8 mouse cellular contexts compared by ENCODE assay signal in the genomic region with DNA sequence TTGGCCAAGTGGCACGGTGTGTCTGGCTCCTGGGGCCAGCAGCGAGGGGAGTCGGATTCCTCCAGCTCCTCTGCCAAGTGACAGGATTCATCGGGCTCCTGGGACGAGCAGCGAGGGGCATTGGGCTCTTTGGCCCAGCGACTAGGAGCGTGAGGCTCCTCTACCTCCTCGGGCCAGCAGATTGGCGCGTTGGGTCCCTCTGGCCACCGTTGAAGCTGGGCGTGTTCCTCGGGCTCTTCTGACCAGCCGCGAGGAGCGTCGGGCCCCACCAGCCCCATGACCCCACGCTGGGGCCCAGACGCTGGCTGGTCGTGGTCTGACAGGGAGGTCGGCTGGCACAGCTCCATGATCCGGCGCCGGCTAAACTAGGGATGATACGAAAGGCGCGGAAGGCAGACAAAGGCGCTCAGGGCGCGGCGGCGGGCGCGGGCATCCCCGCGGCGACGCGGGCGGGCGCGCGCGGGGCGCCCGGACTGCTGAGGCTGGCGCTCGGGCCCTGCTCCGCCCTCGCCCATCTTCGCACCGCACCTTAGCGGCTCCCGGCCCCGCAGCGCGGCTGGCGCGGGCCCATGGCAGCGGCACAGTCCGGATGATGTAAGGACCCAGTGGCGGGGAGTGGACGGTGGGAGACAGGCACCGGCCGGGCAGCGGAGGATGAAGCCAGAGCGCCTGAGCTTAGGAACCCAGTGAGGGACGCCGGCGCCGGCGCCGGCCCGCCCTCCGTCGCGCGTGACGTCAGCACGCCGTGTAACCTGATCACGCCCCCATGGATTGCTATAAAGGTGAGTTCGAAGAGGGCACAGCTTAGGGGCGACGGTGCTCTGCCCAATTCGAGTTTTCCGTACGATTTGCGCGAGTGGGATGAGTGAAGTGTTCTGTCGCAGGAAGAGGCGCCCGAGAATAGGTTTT. TPM values are rescaled to one million over a fixed set of nuclear protein-coding genes. Genes with fewer than 3 reads are reported as not detected.
DNase-seq lines count a peak whose midpoint lies in the region; ATAC-seq and TF ChIP-seq lines count a peak whose summit lies in the region.

A gene (minus strand): TSS at position 725 of the 909 bp plus-strand sequence.

- TF ChIP-seq EP300 in heart, adult 2 months (IDR thresholded peaks at IDR 0.05; ENCODE audit: insufficient read depth, low read depth, low read length), result 0 out of 2 replicates have a peak, but pooled peaks have one; percentile 38

- no peaks in the 10 kb centered on the region; the same call in 1 of the 2 replicates for H3K4me1 ChIP-seq in bone marrow, adult 2 months (ENCODE audit: control insufficient read depth, insufficient read depth, low read length)
- H3K4me1 ChIP-seq in embryonic facial prominence, embryonic 14.5 days (ENCODE audit: control insufficient read depth, insufficient read depth, low read length), result peaks cover 22% of the 10 kb centered on the region
- peaks cover 14% of the 10 kb centered on the region for H3K4me1 ChIP-seq in heart, adult 2 months (ENCODE audit: control insufficient read depth, insufficient read depth, low read length)
- H3K4me1 ChIP-seq in kidney, adult 2 months (ENCODE audit: control insufficient read depth, insufficient read depth, low read length), result peaks cover 14% of the 10 kb centered on the region
- H3K4me1 ChIP-seq in limb, embryonic 12.5 days (replicated peaks), result peaks cover 36% of the 10 kb centered on the region
- H3K4me1 ChIP-seq in midbrain, embryonic 14.5 days (ENCODE audit: control insufficient read depth, insufficient read depth, low read length), result peaks cover 37% of the 10 kb centered on the region

- no peak for TF ChIP-seq POLR2A in bone marrow, adult 2 months (IDR thresholded peaks at IDR 0.05; ENCODE audit: borderline replicate concordance, control insufficient read depth, low read depth, low read length)
- TF ChIP-seq POLR2A in heart, adult 2 months (IDR thresholded peaks at IDR 0.05; ENCODE audit: insufficient read depth, low read depth, low read length), result peak; percentile 97
- TF ChIP-seq POLR2A in kidney, adult 2 months (IDR thresholded peaks at IDR 0.05; ENCODE audit: low read depth, low read length), result peak; percentile 81

- peaks cover 4% of the 10 kb centered on the region for H3K79me2 ChIP-seq in heart, adult 2 months (replicated peaks; ENCODE audit: control insufficient read depth, insufficient read depth, low read length)

- peak within 1 kb of the TSS; percentile 94 for H3K4me2 ChIP-seq in embryonic facial prominence, embryonic 14.5 days (ENCODE audit: low read depth, low read length)
- peak within 1 kb of the TSS; percentile 99 for H3K4me2 ChIP-seq in limb, embryonic 12.5 days
- peak within 1 kb of the TSS; percentile 100 for H3K4me2 ChIP-seq in midbrain, embryonic 14.5 days (ENCODE audit: low read length)

- H3K9ac ChIP-seq in embryonic facial prominence, embryonic 14.5 days (ENCODE audit: low read depth, low read length), result peak within 1 kb of the TSS; percentile 84
- peak within 1 kb of the TSS; percentile 88 for H3K9ac ChIP-seq in heart, adult 2 months (ENCODE audit: low read depth, low read length)
- H3K9ac ChIP-seq in limb, embryonic 12.5 days (replicated peaks), result peak within 1 kb of the TSS; percentile 82
- peak within 1 kb of the TSS; percentile 91 for H3K9ac ChIP-seq in midbrain, embryonic 14.5 days (replicated peaks; ENCODE audit: low read length)

- no peaks in the 10 kb centered on the region for H3K9me3 ChIP-seq in embryonic facial prominence, embryonic 14.5 days (ENCODE audit: control insufficient read depth, low read length)
- no peaks in the 10 kb centered on the region for H3K9me3 ChIP-seq in limb, embryonic 12.5 days
- no peaks in the 10 kb centered on the region for H3K9me3 ChIP-seq in midbrain, embryonic 14.5 days (ENCODE audit: control insufficient read depth, low read length)

- intact Hi-C loops in heart, adult 2 months (cut with DNase I), result loop anchor here (1.0 to 2.0 kb wide), 2 partner anchors 22 to 26 kb away; a partner anchor contains a TSS

- WGBS in bone marrow, adult 2 months, result under 1% methylated on average over 94 of the region's 94 CpGs
- WGBS in embryonic facial prominence, embryonic 14.5 days, result under 1% methylated on average over 56 of the region's 94 CpGs
- under 1% methylated on average over 91 of the region's 94 CpGs for WGBS in heart, adult 2 months
- under 1% methylated on average over 93 of the region's 94 CpGs for WGBS in kidney, adult 2 months
- under 1% methylated on average over 94 of the region's 94 CpGs for WGBS in limb, embryonic 12.5 days
- under 1% methylated on average over 89 of the region's 94 CpGs for WGBS in midbrain, embryonic 14.5 days

- TF ChIP-seq CTCF in bone marrow, adult 2 months (IDR thresholded peaks at IDR 0.05; ENCODE audit: control insufficient read depth, insufficient read depth, low read length), result no peak
- TF ChIP-seq CTCF in heart, adult 2 months (IDR thresholded peaks at IDR 0.05), result no peak
- 0 out of 2 replicates have a peak, but pooled peaks have one; percentile 3 for TF ChIP-seq CTCF in kidney, adult 2 months (conservative IDR thresholded peaks at IDR 0.05; ENCODE audit: insufficient read depth, insufficient read length, low read depth, low read length)

- peak within 1 kb of the TSS; percentile 17; the same call in 1 of the 2 replicates for H3K27ac ChIP-seq in bone marrow, adult 2 months (ENCODE audit: control insufficient read depth, insufficient read depth, low read depth, low read length, poor library complexity)
- H3K27ac ChIP-seq in embryonic facial prominence, embryonic 14.5 days (replicated peaks; ENCODE audit: low read depth, low read length), result peak within 1 kb of the TSS; percentile 75
- peak within 1 kb of the TSS; percentile 72 for H3K27ac ChIP-seq in heart, adult 2 months
- H3K27ac ChIP-seq in kidney, adult 2 months (ENCODE audit: insufficient read depth, low read depth, low read length), result peak within 1 kb of the TSS; percentile 19; the same call in 1 of the 2 replicates
- peak within 1 kb of the TSS; percentile 64 for H3K27ac ChIP-seq in limb, embryonic 12.5 days
- peak within 1 kb of the TSS; percentile 95 for H3K27ac ChIP-seq in midbrain, embryonic 14.5 days (replicated peaks; ENCODE audit: low read depth, low read length)

- H3K36me3 ChIP-seq in embryonic facial prominence, embryonic 14.5 days (ENCODE audit: control insufficient read depth, insufficient read depth, low read length), result peaks cover 13% of the 10 kb centered on the region; the same call in 1 of the 2 replicates
- H3K36me3 ChIP-seq in heart, adult 2 months (ENCODE audit: control insufficient read depth, insufficient read depth, low read length), result no peaks in the 10 kb centered on the region
- H3K36me3 ChIP-seq in kidney, adult 2 months (ENCODE audit: control insufficient read depth, insufficient read depth, low read length), result no peaks in the 10 kb centered on the region
- peaks cover 23% of the 10 kb centered on the region for H3K36me3 ChIP-seq in limb, embryonic 12.5 days
- H3K36me3 ChIP-seq in midbrain, embryonic 14.5 days (ENCODE audit: control insufficient read depth, insufficient read depth, low read length), result peaks cover 11% of the 10 kb centered on the region

- peak; percentile 81 to 84 for DNase-seq in B cell, adult 2 months
- peak; percentile 94 for DNase-seq in embryonic facial prominence, embryonic 14.5 days (ENCODE audit: low spot score)
- peak; percentile 87 for DNase-seq in heart, adult 2 months
- peak; percentile 92 for DNase-seq in kidney, adult 2 months
- DNase-seq in midbrain, embryonic 14.5 days, result peak; percentile 97
- DNase-seq in spleen, adult 18-20 months, result peak; percentile 64 to 79

- peak within 1 kb of the TSS; percentile 83 for H3K4me3 ChIP-seq in bone marrow, adult 2 months (replicated peaks; ENCODE audit: control insufficient read depth, low read depth, low read length)
- peak within 1 kb of the TSS; percentile 87 for H3K4me3 ChIP-seq in embryonic facial prominence, embryonic 14.5 days (ENCODE audit: low read depth, low read length)
- peak within 1 kb of the TSS; percentile 75 for H3K4me3 ChIP-seq in heart, adult 2 months
- H3K4me3 ChIP-seq in kidney, adult 2 months (ENCODE audit: insufficient read depth, low read depth, low read length), result peak within 1 kb of the TSS; percentile 83
- peak within 1 kb of the TSS; percentile 88 for H3K4me3 ChIP-seq in limb, embryonic 12.5 days (replicated peaks)
- peak within 1 kb of the TSS; percentile 83 for H3K4me3 ChIP-seq in midbrain, embryonic 14.5 days (replicated peaks; ENCODE audit: low read depth, low read length)

- no peaks in the 10 kb centered on the region for H3K27me3 ChIP-seq in embryonic facial prominence, embryonic 14.5 days (replicated peaks; ENCODE audit: control insufficient read depth, insufficient read depth, low read length)
- H3K27me3 ChIP-seq in heart, adult 2 months (ENCODE audit: control insufficient read depth, insufficient read depth, low read length), result no peaks in the 10 kb centered on the region
- H3K27me3 ChIP-seq in kidney, adult 2 months (replicated peaks; ENCODE audit: control insufficient read depth, insufficient read depth, low read length), result no peaks in the 10 kb centered on the region
- peaks cover 25% of the 10 kb centered on the region for H3K27me3 ChIP-seq in limb, embryonic 12.5 days
- no peaks in the 10 kb centered on the region for H3K27me3 ChIP-seq in midbrain, embryonic 14.5 days (ENCODE audit: control insufficient read depth, insufficient read depth, low read length)

- peak; percentile 91 for ATAC-seq in embryonic facial prominence, embryonic 14.5 days (ENCODE audit: low read depth)
- peak; percentile 89 for ATAC-seq in limb, embryonic 12.5 days (ENCODE audit: insufficient number of reproducible peaks, insufficient read depth, low FRiP score, low TSS enrichment, low read depth)
- ATAC-seq in midbrain, embryonic 14.5 days (ENCODE audit: low FRiP score, low TSS enrichment), result peak; percentile 94

RNA-seq across cellular contexts. Expression of the gene that starts here (rescaled TPM):
- 1.2 and 4.7 TPM in 2 replicates for polyA plus RNA-seq in bone marrow, adult 2 months (2011; ENCODE audit: insufficient read depth, insufficient read length, low replicate concordance, missing spikeins)
- polyA plus RNA-seq in embryonic facial prominence, embryonic 14.5 days (2014; fragmentation: Nextera tagmentation; extraction: Ambion mirVana), result 15.8 and 17.7 TPM in 2 replicates
- total RNA-seq in heart, adult 2 months (2021), result 10 to 100 TPM; 29.7 to 30.5 TPM
- 29.3 and 33.1 TPM in 2 replicates for polyA plus RNA-seq in heart, adult 2 months (2012; rRNA removed)
- 454 and 517 TPM in 2 replicates for polyA plus RNA-seq in kidney, adult 2 months (2012; rRNA removed)
- polyA plus RNA-seq in limb, embryonic 12.5 days (2016; fragmentation: Nextera tagmentation; extraction: Ambion mirVana), result 25.0 and 26.9 TPM in 2 replicates
- polyA plus RNA-seq in midbrain, embryonic 14.5 days (2014; fragmentation: Nextera tagmentation; extraction: Ambion mirVana), result 27.4 and 28.6 TPM in 2 replicates

Comparison
In these comparisons a context has a peak if more than half of its experiments do, and no peak if none do; other contexts are left out.
1. Peak in every context shown above with its lines: DNase-seq, ATAC-seq, H3K4me3 ChIP-seq and H3K27ac ChIP-seq.
2. RNA of the gene that starts here (polyA plus RNA-seq): 454 to 517 TPM in kidney, adult 2 months; 29.3 to 33.1 TPM in heart, adult 2 months, 27.4 to 28.6 TPM in midbrain, embryonic 14.5 days, 25.0 to 26.9 TPM in limb, embryonic 12.5 days, 15.8 to 17.7 TPM in embryonic facial prominence, embryonic 14.5 days and 1.2 to 4.7 TPM in bone marrow, adult 2 months; every median in the first group is over 10 times any median in the second.
3. H3K27ac ChIP-seq: peak in every context shown above with its lines; median percentile 95 in midbrain, embryonic 14.5 days; 75 in embryonic facial prominence, embryonic 14.5 days; 72 in heart, adult 2 months; 64 in limb, embryonic 12.5 days; 19 in kidney, adult 2 months; 17 in bone marrow, adult 2 months.